ENCODE assay signal across 11 mouse cellular contexts in the genomic region with DNA sequence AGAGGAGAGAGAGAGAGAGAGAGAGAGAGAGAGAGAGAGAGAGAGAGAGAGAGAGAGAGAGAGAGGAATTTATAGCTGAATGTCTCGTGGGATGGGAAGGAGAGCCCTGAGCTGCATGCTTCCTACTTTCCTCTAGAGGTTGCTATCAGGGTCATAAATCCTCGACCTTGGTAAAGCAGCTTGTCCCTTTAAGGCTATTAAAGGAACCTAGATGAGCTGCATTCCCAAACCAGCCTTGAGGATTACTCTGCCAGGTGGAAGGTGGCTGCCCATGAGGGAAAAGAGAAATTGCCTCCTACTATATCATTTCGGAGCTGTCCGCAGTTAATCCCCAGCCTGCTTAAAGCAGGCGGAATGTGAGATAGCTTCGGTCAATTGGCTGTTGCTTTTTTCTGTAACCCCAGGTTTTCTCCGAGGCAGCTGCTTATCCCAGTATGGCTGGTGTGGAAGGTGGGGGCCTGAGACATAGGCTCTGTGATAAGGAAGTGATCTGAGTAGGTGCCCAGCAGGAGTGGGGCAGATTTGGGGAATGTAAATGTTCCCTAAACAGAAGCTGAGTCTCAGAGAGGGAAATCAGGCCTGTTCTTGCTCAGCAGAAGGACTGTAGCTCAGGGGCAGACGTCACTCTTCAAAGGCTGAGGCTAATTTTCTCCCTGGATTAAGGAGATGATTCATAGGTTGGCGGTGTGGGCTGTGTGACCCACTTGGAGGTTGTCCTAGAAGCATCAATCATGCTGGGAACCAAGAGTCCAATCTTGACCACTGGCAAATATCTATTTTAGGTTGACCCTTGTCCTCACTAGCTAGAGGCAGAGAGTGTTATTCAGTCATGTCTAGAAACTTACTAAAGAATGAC.
DNase-seq lines count a peak whose midpoint lies in the region; ATAC-seq and TF ChIP-seq lines count a peak whose summit lies in the region.
"Had no signal": no experiment of that assay in that cellular context is flagged by ENCODE, and none has a peak within 500 bp of the region (broad histone marks: within the 10 kb centered on the region; RNA-seq: fewer than 3 reads in every experiment).

No protein-coding gene starts in this region.

- POLR2A ChIA-PET in Patski (lab: Charles Lee): no interaction called here

- no peak overlapping the region for H3K4me2 ChIP-seq in kidney, postnatal 0 days (ENCODE audit: low read length)
- H3K4me2 ChIP-seq: limb, embryonic 12.5 days had no signal

- CTCF ChIA-PET in Patski (lab: Charles Lee): interaction anchor here (1.3 kb wide), 1 partner anchor 32 kb away, joined by 3 read pairs; no protein-coding TSS in a partner anchor

- H3K27me3 ChIP-seq in cerebellum, adult 2 months (ENCODE audit: control insufficient read depth, insufficient read depth, low read length): no peaks in the 10 kb centered on the region
- H3K27me3 ChIP-seq in Patski: peaks cover 34% of the 10 kb centered on the region
- H3K27me3 ChIP-seq in kidney, postnatal 0 days (ENCODE audit: insufficient read depth, low read length): no peaks in the 10 kb centered on the region

- TF ChIP-seq POLR2A in cerebellum, adult 2 months (IDR thresholded peaks at IDR 0.05; ENCODE audit: borderline replicate concordance, insufficient read depth, low read length): no peak

- H3K4me3 ChIP-seq in cerebellum, adult 2 months (replicated peaks; ENCODE audit: insufficient read depth, low read depth, low read length): no peak overlapping the region
- no peak overlapping the region for H3K4me3 ChIP-seq in kidney, postnatal 0 days (replicated peaks; ENCODE audit: low read depth, low read length)
- H3K4me3 ChIP-seq: hindbrain, embryonic 10.5 days; limb, embryonic 12.5 days had no signal

- intact Hi-C loops in left cerebral cortex, postnatal 14 days (cut with DNase I): no loop called here

- TF ChIP-seq CTCF in cerebellum, adult 2 months (IDR thresholded peaks at IDR 0.05; ENCODE audit: borderline replicate concordance, insufficient read depth, low read depth, low read length): no peak
- no peak for TF ChIP-seq CTCF in Patski (IDR thresholded peaks at IDR 0.05)
- no peak for TF ChIP-seq CTCF in kidney, postnatal 0 days (IDR thresholded peaks at IDR 0.05; ENCODE audit: low read depth)

- no peak overlapping the region for H3K9ac ChIP-seq in kidney, postnatal 0 days (ENCODE audit: low read depth, low read length)
- H3K9ac ChIP-seq: limb, embryonic 12.5 days had no signal

- in situ Hi-C loops in Patski (cut with MboI; ENCODE audit: low pct_unique_long_range_greater_than_20kb): no loop called here

- no peaks in the 10 kb centered on the region; the same call in 1 of the 2 replicates for H3K4me1 ChIP-seq in cerebellum, adult 2 months (ENCODE audit: control insufficient read depth, insufficient read depth, low read length)
- H3K4me1 ChIP-seq in kidney, postnatal 0 days (replicated peaks; ENCODE audit: insufficient read depth, low read length): no peaks in the 10 kb centered on the region
- H3K4me1 ChIP-seq: hindbrain, embryonic 10.5 days had no signal

- no peaks in the 10 kb centered on the region for H3K9me3 ChIP-seq in kidney, postnatal 0 days (replicated peaks; ENCODE audit: low read length)
- H3K9me3 ChIP-seq: hindbrain, embryonic 10.5 days; limb, embryonic 12.5 days had no signal

- H3K27ac ChIP-seq in cerebellum, adult 2 months (ENCODE audit: insufficient read depth, low read length): no peak overlapping the region
- no peak overlapping the region for H3K27ac ChIP-seq in kidney, postnatal 0 days
- H3K27ac ChIP-seq: hindbrain, embryonic 10.5 days; limb, embryonic 12.5 days had no signal

- DNase-seq in cerebellum, adult 2 months: peak; percentile 23 to 59
- DNase-seq in Patski (ENCODE audit: low read depth, low spot score): no peak
- DNase-seq in embryo, embryonic 9.5 days (ENCODE audit: extremely low spot score): peak; percentile 13
- DNase-seq in kidney, postnatal 0 days (ENCODE audit: low spot score): peak; percentile 15
- DNase-seq in ovary, postnatal 10 days (ENCODE audit: low spot score): no peak
- DNase-seq in urinary bladder, postnatal 36 days (ENCODE audit: low spot score in 2 of 2): no peak
- DNase-seq in left cerebral cortex, postnatal 14 days (ENCODE audit: low spot score in 2 of 2): no peak
- DNase-seq: B cell, adult 2 months had no signal

- 43% methylated on average over 9 of the region's 9 CpGs for WGBS in cerebellum, adult 2 months
- 21% methylated on average over 9 of the region's 9 CpGs for WGBS in kidney, postnatal 0 days

- no peaks in the 10 kb centered on the region for H3K36me3 ChIP-seq in kidney, postnatal 0 days (ENCODE audit: insufficient read depth, low read length)
- H3K36me3 ChIP-seq: hindbrain, embryonic 10.5 days; limb, embryonic 12.5 days had no signal

- ATAC-seq in cerebellum, adult (ENCODE audit: insufficient number of reproducible peaks, low FRiP score, low TSS enrichment): no peak
- peak; percentile 77 for ATAC-seq in Patski
- no peak; the same call in 1 of the 2 replicates for ATAC-seq in kidney, postnatal 0 days (replicated peaks; ENCODE audit: low FRiP score, low read depth)

Comparison
In these comparisons a context has a peak if more than half of its experiments do, and no peak if none do; other contexts are left out.
1. DNase-seq: peak in cerebellum, adult 2 months (2 of 2), embryo, embryonic 9.5 days (single experiment) and kidney, postnatal 0 days (single experiment); none in Patski (single experiment), ovary, postnatal 10 days (single experiment), urinary bladder, postnatal 36 days (0 of 2) and left cerebral cortex, postnatal 14 days (0 of 2).